Mouse (Mus musculus) limb, embryonic 14.5 days (tissue): ENCODE results near the gene Tmem132a. TPM values are rescaled to one million over a fixed set of nuclear protein-coding genes. Genes with fewer than 3 reads are reported as not detected.
A peak's percentile ranks its signal among the peaks of the same experiment; 100 is the strongest.

Experiments
- ATAC-seq: fragments of 200-750 bp; cut with Nextera tagmentation; 2 replicates; pipeline ENCODE4 v1.8.0; 2017; ENCODE audit warnings: low read depth, moderate number of reproducible peaks, moderate TSS enrichment; ENCODE audit not compliant: low FRiP score
- DNase-seq: peaks from one replicate; pipeline ENCODE4 v3.0.0-alpha.2; 2015; ENCODE audit warnings: low spot score
- H3K27ac ChIP-seq: fragments of 300-500 bp; sonication (generic); replicated peaks from 2 replicates; pipeline ENCODE4 v1.5.1; 2014; ENCODE audit warnings: low read depth, mild to moderate bottlenecking, low read length, moderate library complexity, mixed read lengths
- H3K27me3 ChIP-seq: fragments of 300-500 bp; sonication (generic); 2 replicates; pipeline ENCODE4 v1.6.1; 2014; ENCODE audit warnings: low read length, mixed read lengths; ENCODE audit not compliant: control insufficient read depth, insufficient read depth
- H3K36me3 ChIP-seq: fragments of 300-500 bp; sonication (generic); 2 replicates; pipeline ENCODE4 v1.6.1; 2014; ENCODE audit warnings: mild to moderate bottlenecking, low read length, moderate library complexity, mixed read lengths; ENCODE audit not compliant: control insufficient read depth, insufficient read depth
- H3K4me1 ChIP-seq: fragments of 300-500 bp; sonication (generic); 2 replicates; pipeline ENCODE4 v1.6.1; 2014; ENCODE audit warnings: antibody characterized with exemption, low read length, mixed read lengths; ENCODE audit not compliant: control insufficient read depth, insufficient read depth
- H3K4me2 ChIP-seq: fragments of 300-500 bp; sonication (generic); replicated peaks from 2 replicates; pipeline ENCODE4 v1.6.1; 2014; ENCODE audit warnings: low read depth, mild to moderate bottlenecking, low read length, moderate library complexity; ENCODE audit not compliant: severe bottlenecking
- H3K4me3 ChIP-seq: fragments of 300-500 bp; sonication (generic); replicated peaks from 2 replicates; pipeline ENCODE4 v1.5.1; 2014; ENCODE audit warnings: low read length
- H3K9ac ChIP-seq: fragments of 300-500 bp; sonication (generic); 2 replicates; pipeline ENCODE4 v1.6.1; 2014; ENCODE audit warnings: mild to moderate bottlenecking, low read depth, low read length, moderate library complexity; ENCODE audit not compliant: severe bottlenecking
- H3K9me3 ChIP-seq: fragments of 300-500 bp; sonication (generic); 2 replicates; pipeline ENCODE4 v1.6.1; 2016; ENCODE audit warnings: low read length; ENCODE audit not compliant: control insufficient read depth
- POLR2A ChIP-seq: fragments of 200-500 bp; IDR thresholded peaks from 2 replicates; pipeline ENCODE4 v1.8.0; 2012; ENCODE audit warnings: inconsistent platforms, mild to moderate bottlenecking, moderate library complexity, borderline replicate concordance; ENCODE audit not compliant: insufficient read depth, insufficient read length; ENCODE audit errors: extremely low read depth
- WGBS: fragments of 180-500 bp; shearing (Covaris S2); extraction: QIAGEN DNeasy Blood & Tissue Kit; methylation state at CpG from one replicate; pipeline ENCODE4 v1.1.7; 2014; 5-methylcytosine and 5-hydroxymethylcytosine counted together
- polyA plus RNA-seq, 2 experiments: library from polyadenylated mRNA; depleted of rRNA in 1 of 2; stranded (reverse) in 1 of 2; unstranded in 1 of 2; fragments of >200 nt; fragmentation: Nextera tagmentation in 1 of 2; extraction: Ambion mirVana in 1 of 2; gene quantifications; 2 replicates each; pipeline versions ENCODE4 v1.2.1 to v1.2.3; 2012 to 2014

Gene Tmem132a
- polyA plus RNA-seq, 2 experiments = 67.8 to 150 TPM

DNA sequence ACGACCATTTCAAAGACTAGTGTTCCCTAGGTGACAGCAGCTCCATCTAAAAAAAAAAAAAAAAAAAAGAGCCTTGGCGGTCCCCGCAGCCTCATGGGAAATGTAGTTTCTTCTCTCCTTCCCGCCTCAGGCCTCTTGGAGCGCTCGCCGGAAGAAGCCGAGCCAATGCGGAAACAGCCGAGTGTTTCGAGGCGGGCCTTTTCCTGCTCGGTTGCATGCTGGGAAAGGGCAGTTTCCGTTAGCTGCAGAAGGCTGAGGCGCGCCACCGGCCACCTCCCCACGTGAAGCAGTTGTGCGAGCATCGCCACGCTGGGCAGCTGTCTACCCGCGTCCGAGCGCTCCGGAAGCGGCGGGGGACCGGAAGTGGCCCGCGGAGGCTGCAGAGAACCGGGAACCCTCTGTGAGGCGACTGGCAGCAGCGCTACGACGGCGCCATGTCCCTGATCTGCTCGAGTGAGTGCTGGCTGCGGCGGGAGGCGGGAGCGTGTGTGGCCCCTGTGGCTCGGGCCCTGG, 25.3 kb upstream of the Tmem132a start, which contains the start of gene Prpf19:
Gene Prpf19, plus strand, starts transcription at position 216 of the 513 bp plus-strand sequence.
- WGBS = under 1% methylated on average over 39 of the region's 43 CpGs
- Histone ChIP-seq H3K4me1 (peaks cover 11% of the 10 kb centered on the region; the same call in 1 of the 2 replicates), H3K4me3 (peak within 1 kb of the TSS; percentile 95), H3K27ac (peak within 1 kb of the TSS; percentile 93), H3K9me3 (no peaks in the 10 kb centered on the region), H3K36me3 (peaks cover 22% of the 10 kb centered on the region), H3K4me2 (peak within 1 kb of the TSS; percentile 87), H3K27me3 (no peaks in the 10 kb centered on the region), H3K9ac (peak within 1 kb of the TSS; percentile 94)
- DNase-seq = peak; percentile 98
- TF ChIP-seq POLR2A = peak; percentile 69; the same call in 1 of the 2 replicates
- ATAC-seq = peak; percentile 96

DNA sequence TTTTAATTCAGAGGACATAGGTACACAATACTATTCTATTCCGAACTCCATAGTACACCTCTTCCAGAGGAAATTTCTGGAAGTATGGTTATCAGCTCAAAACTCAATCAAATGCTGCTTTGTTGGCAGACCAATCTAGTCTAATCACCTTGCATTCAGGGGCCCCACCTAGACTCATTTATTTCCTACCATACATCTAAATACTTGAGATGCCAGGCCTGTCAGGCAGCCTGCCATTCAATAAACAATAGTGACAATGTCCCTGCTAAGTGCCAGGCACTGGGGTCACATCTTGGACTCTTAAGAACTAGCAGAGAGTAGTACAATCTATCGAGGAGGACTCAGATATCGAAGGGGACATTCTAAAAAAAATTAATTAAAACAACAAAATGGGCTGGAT, 22.5 kb upstream of the Tmem132a start:
- H3K27me3 ChIP-seq = no peaks in the 10 kb centered on the region
- DNase-seq (no peak), ATAC-seq (no peak)
- no peak for TF ChIP-seq POLR2A
- 94% methylated on average over 3 of the region's 3 CpGs for WGBS
- no peaks in the 10 kb centered on the region for H3K9me3 ChIP-seq
- no peak overlapping the region for H3K27ac ChIP-seq
- peaks cover 11% of the 10 kb centered on the region; the same call in 1 of the 2 replicates for H3K4me1 ChIP-seq
- no peak overlapping the region for H3K9ac ChIP-seq
- H3K4me3 ChIP-seq = no peak overlapping the region
- H3K36me3 ChIP-seq = no peaks in the 10 kb centered on the region
- no peak overlapping the region for H3K4me2 ChIP-seq

DNA sequence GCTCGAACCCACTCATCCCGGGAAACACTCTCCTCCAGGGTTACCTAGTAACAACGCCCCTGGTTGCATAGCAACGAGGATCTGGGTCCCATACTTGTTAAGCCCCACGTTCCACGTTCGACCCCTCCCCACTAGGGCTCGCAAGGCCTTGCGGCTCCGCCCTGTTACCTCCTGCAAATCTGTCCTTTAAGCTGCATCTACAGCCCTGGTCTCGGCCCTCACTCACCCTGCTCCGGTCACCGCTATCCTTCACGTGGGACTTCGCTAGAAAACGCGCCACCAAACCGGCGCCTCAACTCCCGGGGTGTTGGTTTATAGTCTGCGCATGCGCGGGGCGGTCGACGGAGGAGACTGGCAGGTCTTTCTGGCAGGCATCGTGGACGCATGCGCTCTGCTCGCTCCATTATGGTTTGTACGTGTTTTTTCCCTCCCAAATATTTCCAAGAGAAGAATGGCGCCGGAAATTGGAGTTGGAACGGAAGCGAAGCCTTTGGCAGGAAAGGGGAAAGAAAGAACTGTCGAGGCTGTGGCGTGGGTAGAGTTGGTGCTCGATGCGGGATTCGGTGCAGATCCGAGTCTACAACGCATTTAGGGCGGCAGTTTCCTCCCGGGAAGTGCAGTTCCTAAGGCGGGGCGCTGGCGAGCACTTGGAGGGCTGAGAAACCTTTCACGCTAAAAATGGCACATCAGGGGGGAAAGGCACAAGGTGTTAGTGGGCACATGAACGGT, 11.8 kb upstream of the Tmem132a start, which contains the start of gene Tmem109:
Gene Tmem109, minus strand, starts transcription at position 576 of the 729 bp plus-strand sequence.
- WGBS = under 1% methylated on average over 49 of the region's 49 CpGs
- no peaks in the 10 kb centered on the region for H3K27me3 ChIP-seq
- peak within 1 kb of the TSS; percentile 92 for H3K4me2 ChIP-seq
- H3K4me1 ChIP-seq = peaks cover 13% of the 10 kb centered on the region
- peak; percentile 99 for DNase-seq
- peak within 1 kb of the TSS; percentile 98 for H3K27ac ChIP-seq
- peak; percentile 89 for ATAC-seq
- peak; percentile 84; the same call in 1 of the 2 replicates for TF ChIP-seq POLR2A
- H3K9me3 ChIP-seq = peaks cover 9% of the 10 kb centered on the region; the same call in 1 of the 2 replicates
- peak within 1 kb of the TSS; percentile 51 for H3K4me3 ChIP-seq
- H3K9ac ChIP-seq = peak within 1 kb of the TSS; percentile 76
- H3K36me3 ChIP-seq = peaks cover 3% of the 10 kb centered on the region; the same call in 1 of the 2 replicates

GRCm38 (mm10) chr19:10880975-10881425, 11.3 kb upstream of the Tmem132a start:
- no peak for TF ChIP-seq POLR2A
- H3K9ac ChIP-seq = peak overlapping the region; percentile 76
- WGBS = 2% methylated on average over 11 of the region's 14 CpGs
- peak overlapping the region; percentile 92 for H3K4me2 ChIP-seq
- peaks cover 9% of the 10 kb centered on the region; the same call in 1 of the 2 replicates for H3K9me3 ChIP-seq
- ATAC-seq = peak; percentile 69
- H3K36me3 ChIP-seq = peaks cover 3% of the 10 kb centered on the region; the same call in 1 of the 2 replicates
- no peaks in the 10 kb centered on the region for H3K27me3 ChIP-seq
- peak overlapping the region; percentile 98 for H3K27ac ChIP-seq
- peak; percentile 38 for DNase-seq
- H3K4me1 ChIP-seq = peaks cover 13% of the 10 kb centered on the region
- peak overlapping the region; percentile 51 for H3K4me3 ChIP-seq
